In the genomic region with DNA sequence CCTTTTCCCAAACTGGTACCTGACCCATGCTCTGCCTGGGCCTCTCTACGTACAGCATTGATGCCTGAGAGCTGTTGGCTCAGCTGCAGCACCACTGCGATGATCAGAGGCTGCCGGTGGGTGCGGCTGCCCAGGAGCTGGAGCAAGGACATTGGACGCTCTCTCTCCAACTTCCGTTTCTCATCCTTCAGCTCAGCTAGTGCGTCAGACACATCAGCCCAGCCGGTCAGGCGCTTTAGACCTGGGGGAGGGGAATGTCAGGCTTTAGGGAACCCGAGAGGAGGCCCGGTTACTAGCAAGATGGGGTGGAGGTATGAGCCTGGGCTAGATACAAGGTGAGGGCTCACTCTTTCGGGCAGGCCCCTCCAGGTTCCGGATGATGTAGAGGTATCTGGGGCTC, we compare ENCODE assay signal across 17 mouse cellular contexts. TPM values are rescaled to one million over a fixed set of nuclear protein-coding genes. Genes with fewer than 3 reads are reported as not detected.
DNase-seq lines count a peak whose midpoint lies in the region; ATAC-seq and TF ChIP-seq lines count a peak whose summit lies in the region.
"Had no signal": no experiment of that assay in that cellular context is flagged by ENCODE, and none has a peak within 500 bp of the region (broad histone marks: within the 10 kb centered on the region; RNA-seq: fewer than 3 reads in every experiment).

No protein-coding gene starts in this region.

- 67% methylated on average over 13 of the region's 13 CpGs for WGBS in heart, embryonic 10.5 days
- 71% methylated on average over 13 of the region's 13 CpGs for WGBS in liver, embryonic 14.5 days (ENCODE audit: insufficient replicate concordance)
- WGBS in hindbrain, embryonic 16.5 days = 77% methylated on average over 13 of the region's 13 CpGs

- peak overlapping the region; percentile 96 for H3K9ac ChIP-seq in liver, embryonic 14.5 days (replicated peaks)
- no peak overlapping the region for H3K9ac ChIP-seq in hindbrain, embryonic 16.5 days (ENCODE audit: low read depth, low read length)
- H3K9ac ChIP-seq: hindbrain, embryonic 13.5 days; limb, embryonic 15.5 days; neural tube, embryonic 12.5 days had no signal

- peak overlapping the region; percentile 83 for H3K4me2 ChIP-seq in liver, embryonic 14.5 days (ENCODE audit: low read depth)
- H3K4me2 ChIP-seq in hindbrain, embryonic 16.5 days (ENCODE audit: low read length) = no peak overlapping the region
- H3K4me2 ChIP-seq: hindbrain, embryonic 13.5 days; limb, embryonic 15.5 days; neural tube, embryonic 12.5 days had no signal

- peaks cover 41% of the 10 kb centered on the region for H3K36me3 ChIP-seq in heart, embryonic 10.5 days
- peaks cover 22% of the 10 kb centered on the region for H3K36me3 ChIP-seq in liver, embryonic 14.5 days (replicated peaks; ENCODE audit: control insufficient read depth, insufficient read depth, low read depth)
- H3K36me3 ChIP-seq in hindbrain, embryonic 16.5 days (ENCODE audit: control insufficient read depth, insufficient read depth, low read length) = no peaks in the 10 kb centered on the region
- H3K36me3 ChIP-seq: hindbrain, embryonic 13.5 days had no signal

- no peak for DNase-seq in heart, embryonic 10.5 days (ENCODE audit: low spot score)
- no peak for DNase-seq in heart, postnatal 4 days
- peak; percentile 81 for DNase-seq in adrenal gland, adult 2 months
- DNase-seq in adrenal gland, postnatal 25 days = peak; percentile 53
- no peak for DNase-seq in liver, embryonic 14.5 days (ENCODE audit: low read depth in 3 of 3, low spot score in 3 of 3)
- DNase-seq: cerebellum, adult 9-11 months; embryo, embryonic 11 days; heart, adult 11 months; kidney, adult 9 months had no signal

- no peak for TF ChIP-seq CTCF in liver, embryonic 14.5 days (IDR thresholded peaks at IDR 0.05; ENCODE audit: low read depth)

- H3K4me3 ChIP-seq in heart, embryonic 10.5 days = peak overlapping the region; percentile 70; the same call in 1 of the 2 replicates
- peak overlapping the region; percentile 88 to 94 for H3K4me3 ChIP-seq in liver, embryonic 14.5 days (ENCODE audit: insufficient read depth in 1 of 2, low read depth in 2 of 2, low read length in 2 of 2)
- H3K4me3 ChIP-seq in hindbrain, embryonic 16.5 days (ENCODE audit: low read length) = no peak overlapping the region
- H3K4me3 ChIP-seq: hindbrain, embryonic 13.5 days; limb, embryonic 15.5 days; neural tube, embryonic 12.5 days had no signal

- peaks cover 43% of the 10 kb centered on the region for H3K27me3 ChIP-seq in heart, embryonic 10.5 days (ENCODE audit: insufficient read depth, poor library complexity, severe bottlenecking)
- no peaks in the 10 kb centered on the region for H3K27me3 ChIP-seq in liver, embryonic 14.5 days (ENCODE audit: control insufficient read depth, insufficient read depth, low read length)
- H3K27me3 ChIP-seq in hindbrain, embryonic 16.5 days (replicated peaks; ENCODE audit: control insufficient read depth, insufficient read depth, low read length) = peaks cover 3% of the 10 kb centered on the region
- H3K27me3 ChIP-seq: limb, embryonic 15.5 days; neural tube, embryonic 12.5 days had no signal

- no peak for ATAC-seq in liver, embryonic 14.5 days (ENCODE audit: insufficient read depth)
- ATAC-seq in megakaryocyte progenitor cell, adult 5-6 weeks (replicated peaks; ENCODE audit: poor library complexity) = no peak
- no peak for ATAC-seq in hindbrain, embryonic 16.5 days
- ATAC-seq: midbrain, embryonic 16.5 days had no signal

- peak overlapping the region; percentile 39; the same call in 1 of the 2 replicates for H3K27ac ChIP-seq in heart, embryonic 10.5 days
- H3K27ac ChIP-seq in liver, embryonic 14.5 days = peak overlapping the region; percentile 95
- H3K27ac ChIP-seq in hindbrain, embryonic 16.5 days (ENCODE audit: low read depth, low read length) = no peak overlapping the region
- H3K27ac ChIP-seq: hindbrain, embryonic 13.5 days; limb, embryonic 15.5 days; macrophage; neural tube, embryonic 12.5 days had no signal

- H3K4me1 ChIP-seq in heart, embryonic 10.5 days = peaks cover 34% of the 10 kb centered on the region
- peaks cover 20 to 27% of the 10 kb centered on the region in 2 experiments for H3K4me1 ChIP-seq in liver, embryonic 14.5 days (replicated peaks; ENCODE audit: control insufficient read depth in 2 of 2, insufficient read depth in 2 of 2, low read length in 1 of 2)
- peaks cover 8% of the 10 kb centered on the region for H3K4me1 ChIP-seq in hindbrain, embryonic 16.5 days (ENCODE audit: control insufficient read depth, insufficient read depth, low read depth, low read length)

- no peaks in the 10 kb centered on the region for H3K9me3 ChIP-seq in heart, embryonic 10.5 days
- H3K9me3 ChIP-seq in liver, embryonic 14.5 days (ENCODE audit: control insufficient read depth, low read length) = no peaks in the 10 kb centered on the region
- no peaks in the 10 kb centered on the region for H3K9me3 ChIP-seq in hindbrain, embryonic 16.5 days (ENCODE audit: control insufficient read depth, low read length)
- H3K9me3 ChIP-seq: hindbrain, embryonic 13.5 days; limb, embryonic 15.5 days; neural tube, embryonic 12.5 days had no signal

- TF ChIP-seq EP300 in liver, embryonic 14.5 days (IDR thresholded peaks at IDR 0.05; ENCODE audit: low read depth) = no peak

RNA-seq across cellular contexts. Expression of gene Slc2a4, which starts 2.8 kb away (rescaled TPM):
- 17.8 and 24.1 TPM in 2 replicates for polyA plus RNA-seq in heart, embryonic 10.5 days (2016; fragmentation: Nextera tagmentation; extraction: Ambion mirVana)
- 100 to 1,000 TPM in 1 of 2 experiments, 10 to 100 TPM in 1; 97.9 to 101 TPM for total RNA-seq in heart, postnatal 4 days (2021)
- total RNA-seq in adrenal gland, adult 2 months (2021) = 100 to 1,000 TPM in 1 of 2 experiments, 10 to 100 TPM in 1; 84.2 to 119 TPM
- polyA plus RNA-seq in adrenal gland, adult 2 months (2012; rRNA removed) = 138 and 142 TPM in 2 replicates
- 42.6 and 48.6 TPM in 2 replicates for total RNA-seq in adrenal gland, postnatal 25 days (2021)
- polyA plus RNA-seq in liver, embryonic 14.5 days (2012; rRNA removed) = 17.0 and 17.4 TPM in 2 replicates
- 12.6 and 14.0 TPM in 2 replicates for polyA plus RNA-seq in liver, embryonic 14.5 days (2014; fragmentation: Nextera tagmentation; extraction: Ambion mirVana)
- total RNA-seq in megakaryocyte progenitor cell, adult 5-6 weeks (2015) = 0.22 TPM in 1 of 2 replicates, not detected in the other
- total RNA-seq in megakaryocyte progenitor cell, adult 5-6 weeks (2017) = not detected in 2 replicates
- polyA plus RNA-seq in hindbrain, embryonic 16.5 days (2015; fragmentation: Nextera tagmentation; extraction: Ambion mirVana) = 4.7 and 5.8 TPM in 2 replicates

RNA-seq across cellular contexts. Expression of gene Ybx2, which starts 9.6 kb away (rescaled TPM):
- 1.8 and 2.1 TPM in 2 replicates for polyA plus RNA-seq in heart, embryonic 10.5 days (2016; fragmentation: Nextera tagmentation; extraction: Ambion mirVana)
- total RNA-seq in heart, postnatal 4 days (2021) = 10 to 100 TPM; 24.8 to 35.7 TPM
- 10 to 100 TPM; 12.9 to 20.0 TPM for total RNA-seq in adrenal gland, adult 2 months (2021)
- 21.8 and 41.4 TPM in 2 replicates for polyA plus RNA-seq in adrenal gland, adult 2 months (2012; rRNA removed)
- total RNA-seq in adrenal gland, postnatal 25 days (2021) = 14.1 and 14.8 TPM in 2 replicates
- polyA plus RNA-seq in liver, embryonic 14.5 days (2012; rRNA removed) = 0.57 and 0.58 TPM in 2 replicates
- 0.23 TPM in 1 of 2 replicates, not detected in the other for polyA plus RNA-seq in liver, embryonic 14.5 days (2014; fragmentation: Nextera tagmentation; extraction: Ambion mirVana)
- 0.32 TPM in 1 of 2 replicates, not detected in the other for total RNA-seq in megakaryocyte progenitor cell, adult 5-6 weeks (2015)
- not detected in 2 replicates for total RNA-seq in megakaryocyte progenitor cell, adult 5-6 weeks (2017)
- 5.7 and 6.2 TPM in 2 replicates for polyA plus RNA-seq in hindbrain, embryonic 16.5 days (2015; fragmentation: Nextera tagmentation; extraction: Ambion mirVana)
- polyA plus RNA-seq: macrophage had no signal

RNA-seq across cellular contexts. Expression of gene Cldn7, which starts 19.4 kb away (rescaled TPM):
- polyA plus RNA-seq in heart, embryonic 10.5 days (2016; fragmentation: Nextera tagmentation; extraction: Ambion mirVana) = 4.7 and 22.3 TPM in 2 replicates
- total RNA-seq in heart, postnatal 4 days (2021) = under 1 TPM in 1 of 2 experiments, not detected in 1; 0.76 TPM
- total RNA-seq in adrenal gland, adult 2 months (2021) = under 1 TPM in 1 of 2 experiments, not detected in 1; 0.78 TPM
- polyA plus RNA-seq in adrenal gland, adult 2 months (2012; rRNA removed) = 0.11 and 0.32 TPM in 2 replicates
- total RNA-seq in adrenal gland, postnatal 25 days (2021) = 0.52 TPM in 1 of 2 replicates, not detected in the other
- polyA plus RNA-seq in liver, embryonic 14.5 days (2012; rRNA removed) = 2.0 and 4.0 TPM in 2 replicates
- polyA plus RNA-seq in liver, embryonic 14.5 days (2014; fragmentation: Nextera tagmentation; extraction: Ambion mirVana) = 2.2 TPM in 2 replicates
- not detected in 2 replicates for total RNA-seq in megakaryocyte progenitor cell, adult 5-6 weeks (2015)
- not detected in 2 replicates for total RNA-seq in megakaryocyte progenitor cell, adult 5-6 weeks (2017)
- 0.17 and 0.33 TPM in 2 replicates for polyA plus RNA-seq in hindbrain, embryonic 16.5 days (2015; fragmentation: Nextera tagmentation; extraction: Ambion mirVana)
- total RNA-seq: left cerebral cortex, adult 8-10 months had no signal
- polyA plus RNA-seq: macrophage had no signal

RNA-seq across cellular contexts. Expression of gene Eif5a, which starts 23.5 kb away (rescaled TPM):
- 2,011 and 2,470 TPM in 2 replicates for polyA plus RNA-seq in heart, embryonic 10.5 days (2016; fragmentation: Nextera tagmentation; extraction: Ambion mirVana)
- total RNA-seq in heart, postnatal 4 days (2021) = 100 to 1,000 TPM; 550 to 556 TPM
- 100 to 1,000 TPM; 572 to 622 TPM for total RNA-seq in adrenal gland, adult 2 months (2021)
- 180 and 225 TPM in 2 replicates for polyA plus RNA-seq in adrenal gland, adult 2 months (2012; rRNA removed)
- total RNA-seq in adrenal gland, postnatal 25 days (2021) = 542 and 558 TPM in 2 replicates
- 652 and 846 TPM in 2 replicates for polyA plus RNA-seq in liver, embryonic 14.5 days (2012; rRNA removed)
- 1,316 and 1,415 TPM in 2 replicates for polyA plus RNA-seq in liver, embryonic 14.5 days (2014; fragmentation: Nextera tagmentation; extraction: Ambion mirVana)
- 1,355 and 1,412 TPM in 2 replicates for total RNA-seq in megakaryocyte progenitor cell, adult 5-6 weeks (2015)
- total RNA-seq in megakaryocyte progenitor cell, adult 5-6 weeks (2017) = 1,221 and 1,257 TPM in 2 replicates
- 1,120 and 1,123 TPM in 2 replicates for polyA plus RNA-seq in hindbrain, embryonic 16.5 days (2015; fragmentation: Nextera tagmentation; extraction: Ambion mirVana)

RNA-seq across cellular contexts. Expression of gene Gps2, which starts 31.5 kb away (rescaled TPM):
- 55.2 and 69.4 TPM in 2 replicates for polyA plus RNA-seq in heart, embryonic 10.5 days (2016; fragmentation: Nextera tagmentation; extraction: Ambion mirVana)
- total RNA-seq in heart, postnatal 4 days (2021) = 10 to 100 TPM; 29.6 to 33.0 TPM
- 10 to 100 TPM; 44.7 to 61.8 TPM for total RNA-seq in adrenal gland, adult 2 months (2021)
- polyA plus RNA-seq in adrenal gland, adult 2 months (2012; rRNA removed) = 130 and 148 TPM in 2 replicates
- 62.5 and 70.2 TPM in 2 replicates for total RNA-seq in adrenal gland, postnatal 25 days (2021)
- polyA plus RNA-seq in liver, embryonic 14.5 days (2012; rRNA removed) = 79.5 and 93.1 TPM in 2 replicates
- polyA plus RNA-seq in liver, embryonic 14.5 days (2014; fragmentation: Nextera tagmentation; extraction: Ambion mirVana) = 82.7 and 91.2 TPM in 2 replicates
- 106 and 114 TPM in 2 replicates for total RNA-seq in megakaryocyte progenitor cell, adult 5-6 weeks (2015)
- 46.2 and 56.3 TPM in 2 replicates for total RNA-seq in megakaryocyte progenitor cell, adult 5-6 weeks (2017)
- 55.2 and 65.7 TPM in 2 replicates for polyA plus RNA-seq in hindbrain, embryonic 16.5 days (2015; fragmentation: Nextera tagmentation; extraction: Ambion mirVana)

Comparison
In these comparisons a context has a peak if more than half of its experiments do, and no peak if none do; other contexts are left out.
1. DNase-seq: peak in adrenal gland, adult 2 months (single experiment) and adrenal gland, postnatal 25 days (single experiment); none in heart, embryonic 10.5 days (single experiment), heart, postnatal 4 days (single experiment) and liver, embryonic 14.5 days (0 of 3).
2. RNA of gene Slc2a4, which starts 2.8 kb away (total RNA-seq): 84.2 to 119 TPM in adrenal gland, adult 2 months, 97.9 to 101 TPM in heart, postnatal 4 days and 42.6 to 48.6 TPM in adrenal gland, postnatal 25 days; 0.22 TPM in megakaryocyte progenitor cell, adult 5-6 weeks; every median in the first group is over 10 times any median in the second.
3. RNA of gene Ybx2, which starts 9.6 kb away (total RNA-seq): 24.8 to 35.7 TPM in heart, postnatal 4 days, 12.9 to 20.0 TPM in adrenal gland, adult 2 months and 14.1 to 14.8 TPM in adrenal gland, postnatal 25 days; 0.32 TPM in megakaryocyte progenitor cell, adult 5-6 weeks; every median in the first group is over 10 times any median in the second.